Mouse (Mus musculus): ENCODE measurements around the gene Sytl3.

The Sytl3 gene

GRCm38 (mm10) chr17:6755176-6755575 is 96.3 kb downstream of the Sytl3 start:
- DNase-seq (ENCODE audit: low read depth, low spot score): no peak

DNA sequence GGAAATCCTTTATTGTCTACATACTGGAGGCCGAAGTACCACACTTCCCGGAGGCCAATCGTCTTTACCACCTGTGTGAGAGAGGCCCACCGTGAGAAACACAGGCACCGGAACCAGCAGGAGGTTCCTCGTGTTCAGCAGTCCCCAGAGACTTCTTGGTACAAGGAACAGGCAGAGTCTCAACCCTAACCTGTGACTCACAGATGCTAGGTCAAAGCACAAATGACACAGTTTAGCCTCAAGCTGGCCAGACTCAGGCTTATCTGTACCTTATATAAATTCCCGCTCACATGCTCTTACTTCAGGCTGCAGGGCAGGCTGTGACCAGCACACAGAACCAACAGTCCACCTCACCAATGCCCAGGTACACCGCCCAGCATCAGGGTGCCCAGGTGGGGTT is 97.0 kb downstream of the Sytl3 start:
- DNase-seq (ENCODE audit: low read depth, low spot score): no peak

DNA sequence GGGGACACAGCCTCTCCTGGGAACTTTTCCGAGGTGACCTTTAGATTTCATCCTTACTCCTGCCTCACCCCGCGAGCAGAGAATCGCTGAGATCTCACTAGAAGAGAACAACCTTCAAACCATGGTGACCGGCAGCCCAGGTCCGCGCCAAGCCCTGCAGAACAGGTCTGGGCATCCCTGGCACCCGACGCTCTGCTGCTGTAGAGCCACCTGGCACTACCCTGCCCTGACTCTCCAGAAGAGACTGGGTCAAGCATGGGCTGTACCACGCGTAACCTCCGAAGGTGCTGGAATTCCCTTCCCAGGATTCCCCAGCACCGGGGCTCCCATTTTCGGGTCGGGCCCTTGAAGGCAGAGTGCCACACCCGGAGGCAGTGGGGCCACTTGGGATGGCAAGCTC is 99.0 kb downstream of the Sytl3 start:
- no peak for DNase-seq (ENCODE audit: low read depth, low spot score)

- no peak for DNase-seq (ENCODE audit: low read depth, low spot score)
Observed at GRCm38 (mm10) chr17:6758845-6759244, 100.0 kb downstream of the Sytl3 start.

DNA sequence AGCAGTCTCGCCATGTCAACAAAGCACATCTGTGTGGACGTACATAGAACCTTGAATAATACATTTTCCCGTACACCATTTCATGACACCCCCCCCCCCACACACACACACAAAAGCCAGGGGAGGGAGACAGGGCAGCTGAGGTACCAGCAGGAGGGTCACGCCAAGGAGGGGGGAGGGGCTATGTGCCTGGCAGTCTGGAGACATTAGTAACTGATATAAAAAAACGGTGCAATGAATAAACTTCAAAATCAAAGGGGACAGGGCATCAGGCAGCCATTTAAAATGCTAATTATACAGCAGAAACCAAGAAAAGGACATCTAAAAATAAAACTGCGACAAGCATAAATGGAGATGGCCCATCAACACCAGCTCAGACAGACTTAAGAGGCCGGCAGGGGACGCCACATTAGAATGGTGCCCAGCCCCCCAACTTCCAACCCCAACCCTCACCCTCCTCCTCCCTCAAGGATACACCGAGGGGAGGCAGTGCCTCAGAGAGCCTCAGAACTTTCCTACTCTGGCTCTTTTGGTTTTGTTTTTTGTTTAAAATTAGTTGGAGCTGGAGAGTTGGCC is 100.9 kb downstream of the Sytl3 start:
- no peak for DNase-seq (ENCODE audit: low read depth, low spot score)

GRCm38 (mm10) chr17:6763513-6764226 is 104.8 kb downstream of the Sytl3 start:
- DNase-seq (ENCODE audit: low read depth, low spot score): no peak

DNA sequence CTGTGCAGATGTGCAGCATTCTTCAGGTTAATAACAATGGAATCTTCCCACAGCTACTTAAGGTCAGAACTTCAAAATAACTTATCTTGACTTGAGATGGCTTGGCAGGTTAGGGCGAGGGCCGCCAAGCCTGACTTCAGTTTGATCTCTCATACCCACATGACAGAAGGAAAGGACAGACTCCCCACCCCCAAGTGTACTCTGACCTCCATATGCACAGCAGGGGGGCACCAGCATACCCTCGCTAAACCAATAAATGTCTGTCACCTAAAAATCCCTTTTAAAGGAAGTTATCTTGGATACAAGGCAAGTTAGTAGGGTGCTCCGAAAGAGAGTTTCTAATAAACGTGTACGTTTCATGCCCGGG is 105.3 kb downstream of the Sytl3 start:
- DNase-seq (ENCODE audit: low read depth, low spot score): no peak

GRCm38 (mm10) chr17:6764730-6765129 is 105.8 kb downstream of the Sytl3 start:
- no peak for DNase-seq (ENCODE audit: low read depth, low spot score)

DNA sequence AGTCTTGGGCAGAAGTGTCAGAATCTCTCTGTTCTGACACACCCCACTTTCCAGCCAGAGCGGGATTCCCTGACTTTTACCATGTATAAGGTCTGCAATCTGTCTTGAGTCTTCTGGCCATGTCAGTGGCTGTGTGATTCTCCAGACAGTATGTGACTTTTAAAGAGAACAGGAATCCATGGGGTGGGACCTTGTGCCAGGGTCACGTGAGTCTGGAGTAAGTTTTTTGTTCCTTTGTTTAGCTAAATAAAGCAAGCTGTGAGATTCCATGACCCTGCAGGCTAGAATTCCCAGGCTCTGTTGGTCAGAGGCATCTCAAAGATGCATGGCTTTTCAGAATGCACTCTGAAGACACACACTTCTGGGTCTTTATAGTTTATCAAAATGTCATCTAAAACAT is 107.0 kb downstream of the Sytl3 start:
- no peak for DNase-seq (ENCODE audit: low read depth, low spot score)

DNA sequence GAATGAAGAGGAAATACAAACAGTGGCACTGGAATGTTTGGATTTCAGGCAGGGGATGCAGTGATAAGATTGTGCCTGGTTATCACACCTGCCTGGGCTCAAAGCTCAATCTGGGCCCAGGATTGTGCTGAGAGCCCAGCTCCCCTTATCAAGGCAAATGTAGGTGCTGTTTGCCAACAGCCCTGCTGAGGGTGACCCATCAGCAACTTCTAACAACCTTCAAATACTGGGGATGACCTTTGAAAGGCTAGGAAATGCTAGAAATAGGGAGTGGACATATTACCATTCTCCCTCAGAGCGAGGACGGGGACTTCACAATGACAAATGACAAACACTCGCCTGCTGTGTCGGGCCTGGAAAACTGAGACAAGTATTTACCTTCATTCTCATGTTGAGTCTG is 107.9 kb downstream of the Sytl3 start:
- no peak for DNase-seq (ENCODE audit: low read depth, low spot score)

GRCm38 (mm10) chr17:6767771-6768170 is 108.9 kb downstream of the Sytl3 start:
- DNase-seq (ENCODE audit: low read depth, low spot score): no peak

- no peak for DNase-seq (ENCODE audit: low read depth, low spot score)
Observed at GRCm38 (mm10) chr17:6768301-6768788, 109.5 kb downstream of the Sytl3 start.

GRCm38 (mm10) chr17:6769602-6770001 is 110.7 kb downstream of the Sytl3 start:
- DNase-seq (ENCODE audit: low read depth, low spot score): no peak

- DNase-seq (ENCODE audit: low read depth, low spot score): no peak
Observed at GRCm38 (mm10) chr17:6771661-6772489, 113.0 kb downstream of the Sytl3 start.

DNA sequence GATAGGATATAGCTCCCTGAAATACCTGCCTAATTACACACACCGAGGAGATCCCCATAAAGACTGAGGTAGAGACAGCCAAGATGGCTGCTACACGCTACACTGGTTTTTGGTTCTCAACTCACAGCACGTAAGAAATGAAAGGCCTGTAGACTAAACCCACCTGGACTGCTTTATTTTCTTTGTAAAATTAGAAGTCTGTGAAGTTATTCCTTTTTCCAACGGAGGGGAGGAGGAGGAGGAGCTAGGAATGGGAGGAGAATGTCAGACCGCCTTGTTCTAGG is 113.5 kb downstream of the Sytl3 start:
- DNase-seq (ENCODE audit: low read depth, low spot score): no peak

DNA sequence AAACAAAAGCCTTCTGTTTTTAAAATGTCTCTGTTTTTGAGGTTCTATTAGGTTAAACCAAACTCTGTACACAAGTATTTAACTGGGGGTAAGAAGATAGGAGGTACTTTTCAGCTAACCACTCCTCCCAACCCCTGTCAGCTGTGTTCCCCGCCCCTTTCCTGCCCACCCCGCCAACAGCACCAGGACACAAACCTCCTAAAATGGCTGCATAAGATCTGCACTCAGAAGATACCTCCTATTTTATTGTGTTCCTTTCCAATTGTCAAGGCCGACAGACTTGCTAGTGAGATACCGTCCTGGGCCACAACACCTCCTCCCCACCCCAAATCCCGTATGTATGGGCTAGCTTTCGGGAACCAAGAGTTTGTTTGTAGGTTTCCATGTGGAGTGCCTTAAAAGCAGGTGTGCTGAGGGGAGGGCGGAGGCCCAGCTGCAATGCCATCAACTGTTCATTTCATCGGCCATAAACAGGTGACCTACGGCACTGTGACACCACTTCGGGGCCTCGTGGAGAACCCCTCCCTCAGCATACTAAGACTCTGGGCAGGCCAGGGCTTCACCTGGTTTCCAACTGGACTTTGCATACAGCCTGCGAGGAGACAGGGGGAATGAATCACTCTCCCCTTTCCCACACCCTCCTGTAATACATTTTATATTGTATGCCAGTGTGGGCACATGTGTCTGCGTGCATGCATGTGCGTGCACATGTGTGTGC is 114.5 kb downstream of the Sytl3 start:
- no peak for DNase-seq (ENCODE audit: low read depth, low spot score)

GRCm38 (mm10) chr17:6775221-6775620 is 116.3 kb downstream of the Sytl3 start:
- DNase-seq (ENCODE audit: low read depth, low spot score): no peak

- no peak for DNase-seq (ENCODE audit: low read depth, low spot score)
Observed at GRCm38 (mm10) chr17:6775671-6776070, 116.8 kb downstream of the Sytl3 start.

- DNase-seq (ENCODE audit: low read depth, low spot score): no peak
Observed at GRCm38 (mm10) chr17:6776123-6776522, 117.2 kb downstream of the Sytl3 start.

- DNase-seq (ENCODE audit: low read depth, low spot score): no peak
Observed at GRCm38 (mm10) chr17:6776576-6776975, 117.7 kb downstream of the Sytl3 start.

DNA sequence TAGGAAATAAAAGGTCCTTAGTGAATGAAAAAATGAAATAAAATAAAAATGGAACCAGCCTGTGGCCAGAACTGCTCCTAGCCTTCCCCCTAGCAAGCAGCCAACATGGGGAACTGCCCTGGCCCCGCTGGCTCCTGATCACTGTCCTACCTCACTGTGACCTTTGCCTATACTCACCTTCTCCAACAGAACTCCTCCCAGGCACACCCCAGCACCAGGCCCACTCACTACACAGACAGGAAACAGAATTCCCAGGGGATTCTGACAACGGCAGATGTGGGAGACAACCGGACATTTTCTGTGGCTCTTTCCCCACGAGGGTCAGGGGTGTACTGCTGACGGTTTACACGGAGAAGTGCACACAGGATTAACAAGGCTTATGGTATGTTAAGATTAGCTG is 118.2 kb downstream of the Sytl3 start:
- DNase-seq (ENCODE audit: low read depth, low spot score): no peak

DNA sequence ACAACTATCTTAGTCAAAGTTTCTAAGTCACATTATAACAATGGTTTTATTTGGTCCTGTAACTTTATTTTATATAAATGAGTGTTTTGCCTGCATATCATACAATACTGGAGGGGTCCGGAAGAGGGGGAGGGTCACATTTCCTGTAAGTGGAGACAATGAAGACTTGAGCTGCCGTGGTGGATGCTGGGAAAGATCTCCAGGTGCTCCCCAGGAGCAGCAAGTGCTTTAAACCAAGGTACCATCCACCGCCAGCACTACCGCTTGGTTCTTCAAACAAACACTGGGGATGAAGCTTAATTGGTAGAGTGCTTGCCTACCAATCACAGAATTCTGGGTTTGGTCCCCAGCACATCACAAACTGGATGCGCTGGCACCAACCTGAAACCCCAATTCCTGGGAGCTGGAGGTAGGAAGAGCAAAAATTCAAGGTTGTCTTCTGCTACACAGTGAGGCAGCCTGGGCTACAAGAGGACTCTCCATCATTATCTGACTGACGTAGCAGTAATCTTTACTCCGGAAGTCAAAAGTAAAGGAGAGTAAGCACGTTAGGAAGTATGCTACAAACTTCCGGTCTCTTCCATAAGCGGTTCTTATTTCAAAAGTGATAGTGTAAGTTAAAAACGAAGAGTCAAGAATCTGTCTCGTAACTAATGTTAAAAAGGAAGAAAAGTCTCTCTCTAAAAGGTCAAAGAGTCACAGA is 118.9 kb downstream of the Sytl3 start:
- no peak for DNase-seq (ENCODE audit: low read depth, low spot score)

Data from brain, embryonic 18.5 days (tissue).